Mouse (Mus musculus) liver, embryonic 16.5 days (tissue): ENCODE data around the gene Spatc1l. TPM values are rescaled to one million over a fixed set of nuclear protein-coding genes. Genes with fewer than 3 reads are reported as not detected.

Experiments used
- ATAC-seq: fragments of 200-750 bp; cut with Nextera tagmentation; 2 replicates; pipeline ENCODE4 v1.8.0; 2017; ENCODE audit warnings: low read depth, mild to moderate bottlenecking, moderate number of reproducible peaks, moderate library complexity
- H3K27ac ChIP-seq: fragments of 300-500 bp; sonication (generic); 2 replicates; pipeline ENCODE4 v1.5.1; 2014; ENCODE audit warnings: mild to moderate bottlenecking, low read length
- H3K27me3 ChIP-seq: fragments of 300-500 bp; sonication (generic); 2 replicates; pipeline ENCODE4 v1.6.1; 2014; ENCODE audit warnings: low read depth, low read length, mixed read lengths; ENCODE audit not compliant: control insufficient read depth, insufficient read depth
- H3K36me3 ChIP-seq: fragments of 300-500 bp; sonication (generic); 2 replicates; pipeline ENCODE4 v1.6.1; 2014; ENCODE audit warnings: mild to moderate bottlenecking; ENCODE audit not compliant: control insufficient read depth, insufficient read depth
- H3K4me1 ChIP-seq: fragments of 300-500 bp; sonication (generic); 2 replicates; pipeline ENCODE4 v1.6.1; 2014; ENCODE audit warnings: low read depth, low read length, mixed read lengths; ENCODE audit not compliant: control insufficient read depth
- H3K4me2 ChIP-seq: fragments of 300-500 bp; sonication (generic); 2 replicates; pipeline ENCODE4 v1.6.1; 2014; ENCODE audit warnings: low read depth, low read length, mixed read lengths
- H3K4me3 ChIP-seq: fragments of 300-500 bp; sonication (generic); 2 replicates; pipeline ENCODE4 v1.5.1; 2014; ENCODE audit warnings: low read depth, mild to moderate bottlenecking, low read length
- H3K9ac ChIP-seq: fragments of 300-500 bp; sonication (generic); 2 replicates; pipeline ENCODE4 v1.6.1; 2014; ENCODE audit warnings: low read depth, low read length
- H3K9me3 ChIP-seq: fragments of 300-500 bp; sonication (generic); replicated peaks from 2 replicates; pipeline ENCODE4 v1.6.1; 2016; ENCODE audit warnings: low read length; ENCODE audit not compliant: control insufficient read depth
- WGBS: fragments of 180-500 bp; shearing (Covaris S2); extraction: QIAGEN DNeasy Blood & Tissue Kit; methylation state at CpG from one replicate; pipeline ENCODE4 v1.1.7; 2014; ENCODE audit not compliant: insufficient replicate concordance; 5-methylcytosine and 5-hydroxymethylcytosine counted together
- polyA plus RNA-seq: library from polyadenylated mRNA; unstranded; fragments of >200 nt; fragmentation: Nextera tagmentation; extraction: Ambion mirVana; gene quantifications from 2 replicates; pipeline ENCODE4 v1.2.1, GENCODE M21; 2015

Spatc1l gene
- polyA plus RNA-seq: not detected in 2 replicates

GRCm38 (mm10) chr10:76561972-76562371 lies at the start of gene Spatc1l:
Gene Spatc1l, plus strand, starts transcription at chr10:76562272.
- H3K27me3 ChIP-seq: no peaks in the 10 kb centered on the region
- H3K27ac ChIP-seq: no peak within 1 kb of the TSS
- ATAC-seq: no peak
- H3K36me3 ChIP-seq: no peaks in the 10 kb centered on the region
- H3K4me1 ChIP-seq: no peaks in the 10 kb centered on the region
- no peak within 1 kb of the TSS for H3K9ac ChIP-seq
- no peak within 1 kb of the TSS for H3K4me2 ChIP-seq
- H3K4me3 ChIP-seq: no peak within 1 kb of the TSS
- no peaks in the 10 kb centered on the region for H3K9me3 ChIP-seq
- 70% methylated on average over 10 of the region's 10 CpGs for WGBS

GRCm38 (mm10) chr10:76512965-76513583 lies 49.0 kb upstream of the Spatc1l start:
- Histone ChIP-seq H3K9me3 (no peaks in the 10 kb centered on the region), H3K27me3 (no peaks in the 10 kb centered on the region), H3K4me1 (no peaks in the 10 kb centered on the region), H3K4me2 (no peak overlapping the region), H3K36me3 (peaks cover 16% of the 10 kb centered on the region), H3K27ac (no peak overlapping the region), H3K4me3 (no peak overlapping the region), H3K9ac (no peak overlapping the region)
- peak; percentile 80 for ATAC-seq
- WGBS: 39% methylated on average over 5 of the region's 5 CpGs

GRCm38 (mm10) chr10:76530922-76531321 lies 31.1 kb upstream of the Spatc1l start:
- Histone ChIP-seq H3K4me3 (peak overlapping the region; percentile 70), H3K27ac (peak overlapping the region; percentile 52), H3K9me3 (no peaks in the 10 kb centered on the region), H3K4me1 (peaks cover 13% of the 10 kb centered on the region), H3K9ac (peak overlapping the region; percentile 57), H3K4me2 (peak overlapping the region; percentile 91), H3K27me3 (no peaks in the 10 kb centered on the region), H3K36me3 (peaks cover under 1% of the 10 kb centered on the region; the same call in 1 of the 2 replicates)
- WGBS: 2% methylated on average over 11 of the region's 11 CpGs
- no peak for ATAC-seq

- ATAC-seq: peak; percentile 99
Measured at GRCm38 (mm10) chr10:76531375-76531774, 30.7 kb upstream of the Spatc1l start, which contains the start of gene Lss. Gene Lss, plus strand, starts transcription at chr10:76531588.

GRCm38 (mm10) chr10:76531828-76532227 lies 30.2 kb upstream of the Spatc1l start:
- ATAC-seq: no peak

More at GRCm38 (mm10) chr10:76531375-76531774, 30.7 kb upstream of the Spatc1l start, which contains the start of gene Lss:
- peak within 1 kb of the TSS; percentile 70 for H3K4me3 ChIP-seq
- under 1% methylated on average over 37 of the region's 37 CpGs for WGBS
- peaks cover 13% of the 10 kb centered on the region for H3K4me1 ChIP-seq
- H3K9ac ChIP-seq: peak within 1 kb of the TSS; percentile 74
- peak within 1 kb of the TSS; percentile 91 for H3K4me2 ChIP-seq
- peaks cover 3% of the 10 kb centered on the region for H3K36me3 ChIP-seq
- peak within 1 kb of the TSS; percentile 58 for H3K27ac ChIP-seq
- H3K27me3 ChIP-seq: no peaks in the 10 kb centered on the region
- H3K9me3 ChIP-seq: no peaks in the 10 kb centered on the region

GRCm38 (mm10) chr10:76535526-76535925 lies 26.5 kb upstream of the Spatc1l start:
- peaks cover 7% of the 10 kb centered on the region for H3K36me3 ChIP-seq
- no peak overlapping the region for H3K27ac ChIP-seq
- peaks cover 12% of the 10 kb centered on the region for H3K4me1 ChIP-seq
- WGBS: 86% methylated on average over 7 of the region's 7 CpGs
- H3K9me3 ChIP-seq: no peaks in the 10 kb centered on the region
- H3K4me2 ChIP-seq: no peak overlapping the region
- H3K27me3 ChIP-seq: no peaks in the 10 kb centered on the region
- no peak for ATAC-seq
- H3K9ac ChIP-seq: no peak overlapping the region
- H3K4me3 ChIP-seq: no peak overlapping the region

More at GRCm38 (mm10) chr10:76531828-76532227, 30.2 kb upstream of the Spatc1l start:
- Histone ChIP-seq H3K9ac (peak overlapping the region; percentile 74), H3K36me3 (peaks cover 3% of the 10 kb centered on the region), H3K4me1 (peaks cover 13% of the 10 kb centered on the region), H3K4me3 (peak overlapping the region; percentile 70), H3K27me3 (no peaks in the 10 kb centered on the region), H3K4me2 (peak overlapping the region; percentile 91), H3K27ac (peak overlapping the region; percentile 58), H3K9me3 (no peaks in the 10 kb centered on the region)
- 3% methylated on average over 14 of the region's 14 CpGs for WGBS

- H3K9ac ChIP-seq: no peak overlapping the region
- WGBS: 63% methylated on average over 9 of the region's 9 CpGs
- H3K36me3 ChIP-seq: peaks cover 7% of the 10 kb centered on the region
- no peak overlapping the region for H3K4me2 ChIP-seq
- H3K27me3 ChIP-seq: no peaks in the 10 kb centered on the region
- no peak overlapping the region for H3K4me3 ChIP-seq
- no peaks in the 10 kb centered on the region; the same call in 1 of the 2 replicates for H3K4me1 ChIP-seq
- peak; percentile 76 for ATAC-seq
- H3K27ac ChIP-seq: no peak overlapping the region
- no peaks in the 10 kb centered on the region for H3K9me3 ChIP-seq
Measured at GRCm38 (mm10) chr10:76537619-76538018, 24.5 kb upstream of the Spatc1l start.

- H3K4me3 ChIP-seq: no peak overlapping the region
- no peaks in the 10 kb centered on the region for H3K27me3 ChIP-seq
- peaks cover 7% of the 10 kb centered on the region for H3K36me3 ChIP-seq
- no peak overlapping the region for H3K27ac ChIP-seq
- no peak for ATAC-seq
- H3K9me3 ChIP-seq: no peaks in the 10 kb centered on the region
- H3K9ac ChIP-seq: no peak overlapping the region
- no peak overlapping the region for H3K4me2 ChIP-seq
- no peaks in the 10 kb centered on the region for H3K4me1 ChIP-seq
- WGBS: 55% methylated on average over 11 of the region's 11 CpGs
Measured at GRCm38 (mm10) chr10:76541336-76542085, 20.6 kb upstream of the Spatc1l start.
